Mouse (Mus musculus) liver, embryonic 11.5 days (tissue): ENCODE results near the gene Rnf4. TPM values are rescaled to one million over a fixed set of nuclear protein-coding genes. Genes with fewer than 3 reads are reported as not detected.

Experiments used
- ATAC-seq: fragments of 200-750 bp; cut with Nextera tagmentation; replicated peaks from 2 replicates; pipeline ENCODE4 v1.8.0; 2017; ENCODE audit warnings: moderate number of reproducible peaks, mild to moderate bottlenecking, moderate TSS enrichment, moderate library complexity; ENCODE audit not compliant: low FRiP score
- DNase-seq: peaks from one replicate; pipeline ENCODE4 v3.0.0-alpha.2; 2017; ENCODE audit warnings: low spot score
- H3K27ac ChIP-seq: fragments of 300-500 bp; sonication (generic); 2 replicates; pipeline ENCODE4 v1.5.1; 2014; ENCODE audit warnings: mild to moderate bottlenecking, low read depth, low read length, control low read depth
- H3K27me3 ChIP-seq: fragments of 300-500 bp; sonication (generic); replicated peaks from 2 replicates; pipeline ENCODE4 v1.6.1; 2014; ENCODE audit warnings: low read length, mixed read lengths; ENCODE audit not compliant: control insufficient read depth, insufficient read depth
- H3K36me3 ChIP-seq: fragments of 300-500 bp; sonication (generic); 2 replicates; pipeline ENCODE4 v1.6.1; 2014; ENCODE audit warnings: mild to moderate bottlenecking, low read length, moderate library complexity, mixed read lengths; ENCODE audit not compliant: control insufficient read depth, insufficient read depth
- H3K4me1 ChIP-seq: fragments of 300-500 bp; sonication (generic); replicated peaks from 2 replicates; pipeline ENCODE4 v1.6.1; 2014; ENCODE audit warnings: low read length, mixed read lengths; ENCODE audit not compliant: control insufficient read depth, insufficient read depth
- H3K4me2 ChIP-seq: fragments of 300-500 bp; sonication (generic); 2 replicates; pipeline ENCODE4 v1.6.1; 2014; ENCODE audit warnings: mild to moderate bottlenecking, control low read depth, moderate library complexity
- H3K4me3 ChIP-seq: fragments of 300-500 bp; sonication (generic); 2 replicates; pipeline ENCODE4 v1.5.1; 2014; ENCODE audit warnings: low read depth, low read length, control low read depth
- H3K9ac ChIP-seq: fragments of 300-500 bp; sonication (generic); 2 replicates; pipeline ENCODE4 v1.6.1; 2014; ENCODE audit warnings: low read depth, low read length, control low read depth
- H3K9me3 ChIP-seq: fragments of 300-500 bp; sonication (generic); 2 replicates; pipeline ENCODE4 v1.6.1; 2016; ENCODE audit warnings: low read length, inconsistent platforms, mixed read lengths; ENCODE audit not compliant: control insufficient read depth
- WGBS: fragments of 180-500 bp; shearing (Covaris S2); extraction: QIAGEN DNeasy Blood & Tissue Kit; methylation state at CpG from one replicate; pipeline ENCODE4 v1.1.7; 2014; 5-methylcytosine and 5-hydroxymethylcytosine counted together
- polyA plus RNA-seq: library from polyadenylated mRNA; unstranded; fragments of >200 nt; fragmentation: Nextera tagmentation; extraction: Ambion mirVana; gene quantifications from 2 replicates; pipeline ENCODE4 v1.2.1, GENCODE M21; 2014

Rnf4 gene
- polyA plus RNA-seq, 1 experiment from 2014 or later = 151 TPM

GRCm38 (mm10) chr5:34326875-34327576, 9.1 kb upstream of the Rnf4 start:
- Histone ChIP-seq H3K4me2 (peak overlapping the region; percentile 51), H3K9me3 (peaks cover 3% of the 10 kb centered on the region; the same call in 1 of the 2 replicates), H3K4me3 (peak overlapping the region; percentile 30; the same call in 1 of the 2 replicates), H3K9ac (peak overlapping the region; percentile 17), H3K27ac (no peak overlapping the region), H3K4me1 (no peaks in the 10 kb centered on the region), H3K27me3 (no peaks in the 10 kb centered on the region; the same call in 1 of the 2 replicates), H3K36me3 (no peaks in the 10 kb centered on the region)
- DNase-seq (peak; percentile 53), ATAC-seq (peak; percentile 57; the same call in 1 of the 2 replicates)
- WGBS = 22% methylated on average over 31 of the region's 31 CpGs

GRCm38 (mm10) chr5:34330136-34330535, 6.0 kb upstream of the Rnf4 start:
- Histone ChIP-seq H3K27ac (no peak overlapping the region), H3K4me2 (no peak overlapping the region), H3K9me3 (peaks cover 3% of the 10 kb centered on the region; the same call in 1 of the 2 replicates), H3K4me1 (no peaks in the 10 kb centered on the region), H3K27me3 (no peaks in the 10 kb centered on the region; the same call in 1 of the 2 replicates), H3K4me3 (no peak overlapping the region), H3K36me3 (no peaks in the 10 kb centered on the region), H3K9ac (no peak overlapping the region)
- 77% methylated on average over 2 of the region's 2 CpGs for WGBS
- no peak for ATAC-seq
- DNase-seq = no peak

GRCm38 (mm10) chr5:34334081-34334480, 2.0 kb upstream of the Rnf4 start:
- H3K27me3 ChIP-seq = no peaks in the 10 kb centered on the region
- no peak overlapping the region for H3K4me3 ChIP-seq
- H3K9ac ChIP-seq = no peak overlapping the region
- no peak for DNase-seq
- no peak for ATAC-seq
- H3K4me1 ChIP-seq = peaks cover 10% of the 10 kb centered on the region
- H3K36me3 ChIP-seq = no peaks in the 10 kb centered on the region
- no peak overlapping the region for H3K27ac ChIP-seq
- H3K4me2 ChIP-seq = no peak overlapping the region
- peaks cover 3% of the 10 kb centered on the region; the same call in 1 of the 2 replicates for H3K9me3 ChIP-seq
- WGBS = 91% methylated on average over 1 of the region's 1 CpGs

DNA sequence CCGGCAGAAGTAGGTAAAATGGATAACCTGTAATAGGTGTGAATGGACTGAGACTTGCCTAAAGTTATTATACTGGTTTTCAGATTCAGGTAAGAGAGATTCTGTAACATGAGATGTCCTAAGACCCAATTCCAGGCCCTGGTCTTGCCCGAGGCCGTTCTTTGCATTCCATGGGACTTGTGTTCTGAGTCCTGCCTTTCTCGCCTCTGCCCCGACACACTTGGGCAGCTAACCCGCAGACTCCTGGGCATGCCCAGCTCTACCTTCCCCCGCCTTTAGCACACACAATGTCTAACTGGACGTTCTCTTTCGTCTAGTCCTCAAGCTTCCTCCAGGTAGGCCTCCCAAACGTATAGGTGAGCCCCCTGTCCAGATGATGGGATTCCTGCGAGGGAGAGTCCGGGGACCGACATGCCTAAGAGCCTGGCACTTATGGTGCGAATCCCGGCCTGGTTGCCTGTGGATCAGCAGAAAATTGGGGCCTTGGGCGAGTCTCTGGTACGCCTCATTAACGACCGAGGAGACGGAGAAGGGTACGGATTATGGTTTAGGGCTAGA, 471 bp upstream of the Rnf4 start:
- no peaks in the 10 kb centered on the region for H3K27me3 ChIP-seq
- H3K36me3 ChIP-seq = no peaks in the 10 kb centered on the region
- peaks cover 10% of the 10 kb centered on the region for H3K4me1 ChIP-seq
- DNase-seq (no peak), ATAC-seq (peak; percentile 63)
- peak overlapping the region; percentile 90 for H3K4me2 ChIP-seq
- peak overlapping the region; percentile 87 for H3K4me3 ChIP-seq
- no peaks in the 10 kb centered on the region for H3K9me3 ChIP-seq
- peak overlapping the region; percentile 84 for H3K27ac ChIP-seq
- H3K9ac ChIP-seq = peak overlapping the region; percentile 100
- 2% methylated on average over 21 of the region's 21 CpGs for WGBS

DNA sequence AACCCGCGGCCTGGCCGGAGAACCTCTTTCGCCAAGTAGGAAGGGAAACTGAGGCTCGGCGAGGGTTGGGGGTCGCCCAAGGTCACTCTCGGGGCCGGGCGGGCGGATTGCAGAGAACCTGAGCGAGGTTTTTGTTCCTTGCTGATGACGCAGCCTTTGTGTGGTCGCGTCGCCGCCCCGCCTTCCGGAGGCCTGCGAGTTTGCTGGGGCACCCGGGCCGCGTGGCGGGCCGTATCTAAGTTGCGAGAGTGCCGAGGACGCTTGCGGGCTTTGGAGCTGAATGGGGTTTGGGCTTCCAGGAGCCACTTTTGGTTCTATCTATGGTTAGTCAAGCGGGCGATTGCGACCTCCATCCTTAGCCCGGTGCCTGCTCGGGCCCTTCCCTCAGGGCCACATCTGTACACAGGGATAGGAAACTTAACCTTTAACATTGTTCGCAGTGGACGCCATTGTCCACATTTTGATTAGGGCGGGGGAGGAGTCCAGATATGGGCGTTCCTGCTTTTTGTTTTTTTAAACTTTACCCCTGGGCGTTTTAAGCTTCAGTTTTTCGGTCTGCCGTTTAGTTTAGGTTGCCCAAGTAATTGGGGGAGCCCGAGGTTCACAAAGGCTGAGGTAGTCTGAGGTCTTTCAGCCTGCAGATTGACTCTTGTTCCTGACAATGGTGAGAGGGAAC, 824 bp downstream of the Rnf4 start:
- Histone ChIP-seq H3K4me1 (peaks cover 15% of the 10 kb centered on the region), H3K27ac (peak overlapping the region; percentile 97), H3K4me2 (peak overlapping the region; percentile 90), H3K9me3 (no peaks in the 10 kb centered on the region), H3K27me3 (no peaks in the 10 kb centered on the region), H3K36me3 (no peaks in the 10 kb centered on the region), H3K9ac (peak overlapping the region; percentile 100), H3K4me3 (peak overlapping the region; percentile 87)
- peak; percentile 79 for DNase-seq
- ATAC-seq = peak; percentile 58
- under 1% methylated on average over 42 of the region's 42 CpGs for WGBS

DNA sequence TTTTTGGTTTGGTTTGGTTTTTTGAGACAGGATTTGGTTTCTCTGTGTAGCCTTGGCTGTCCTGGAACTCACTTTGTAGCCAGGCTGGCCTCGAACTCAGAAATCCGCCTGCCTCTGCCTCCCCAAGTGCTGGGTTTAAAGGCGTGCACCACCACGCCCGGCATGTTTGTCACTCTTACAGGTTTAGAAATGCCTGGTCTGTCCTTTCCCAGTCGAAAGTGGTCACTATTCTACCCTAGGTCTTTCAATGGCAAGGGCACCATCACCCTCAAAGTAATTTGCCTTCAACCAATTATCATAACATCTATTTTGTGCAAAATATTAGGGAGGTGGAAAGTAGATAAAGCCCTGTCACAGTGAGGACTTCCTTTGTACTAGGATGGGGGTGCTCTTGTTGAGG, 4.2 kb downstream of the Rnf4 start:
- H3K9me3 ChIP-seq = no peaks in the 10 kb centered on the region
- H3K4me3 ChIP-seq = no peak overlapping the region
- no peak for DNase-seq
- H3K4me2 ChIP-seq = no peak overlapping the region
- H3K9ac ChIP-seq = no peak overlapping the region
- ATAC-seq = no peak
- H3K4me1 ChIP-seq = peaks cover 15% of the 10 kb centered on the region
- H3K36me3 ChIP-seq = peaks cover 17% of the 10 kb centered on the region
- WGBS = 80% methylated on average over 6 of the region's 6 CpGs
- no peaks in the 10 kb centered on the region for H3K27me3 ChIP-seq
- H3K27ac ChIP-seq = no peak overlapping the region

DNA sequence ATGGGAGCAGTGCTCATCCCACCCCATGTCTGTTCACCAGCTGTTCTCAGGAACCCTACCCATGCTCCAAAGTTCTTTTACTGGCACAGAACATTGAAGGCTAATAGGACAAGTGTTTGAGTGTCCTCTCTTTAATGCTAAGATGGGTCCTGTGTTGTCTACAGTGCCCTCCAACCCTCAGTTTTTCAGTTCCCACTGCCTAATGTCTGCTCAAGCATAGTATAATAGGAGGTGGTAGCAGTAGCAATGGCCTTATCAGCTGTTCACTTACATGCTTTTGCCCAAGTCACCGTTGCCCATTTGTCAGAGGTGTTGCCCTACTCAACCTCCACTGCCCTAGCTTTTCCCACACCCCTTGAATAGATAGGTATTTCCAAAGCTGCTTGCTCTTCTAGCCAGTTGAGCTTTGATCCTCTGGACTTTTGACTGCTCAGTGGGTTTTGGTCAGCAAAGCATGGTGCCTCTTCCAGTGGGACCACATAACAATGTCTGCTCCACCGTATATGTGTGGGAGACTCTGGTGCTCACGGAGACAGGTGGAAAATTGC, 16.1 kb downstream of the Rnf4 start:
- ATAC-seq (no peak), DNase-seq (no peak)
- H3K36me3 ChIP-seq = peaks cover 59% of the 10 kb centered on the region
- no peak overlapping the region for H3K4me2 ChIP-seq
- no peaks in the 10 kb centered on the region for H3K27me3 ChIP-seq
- no peak overlapping the region for H3K9ac ChIP-seq
- 97% methylated on average over 3 of the region's 3 CpGs for WGBS
- no peaks in the 10 kb centered on the region for H3K9me3 ChIP-seq
- no peak overlapping the region for H3K4me3 ChIP-seq
- no peaks in the 10 kb centered on the region for H3K4me1 ChIP-seq
- H3K27ac ChIP-seq = no peak overlapping the region

DNA sequence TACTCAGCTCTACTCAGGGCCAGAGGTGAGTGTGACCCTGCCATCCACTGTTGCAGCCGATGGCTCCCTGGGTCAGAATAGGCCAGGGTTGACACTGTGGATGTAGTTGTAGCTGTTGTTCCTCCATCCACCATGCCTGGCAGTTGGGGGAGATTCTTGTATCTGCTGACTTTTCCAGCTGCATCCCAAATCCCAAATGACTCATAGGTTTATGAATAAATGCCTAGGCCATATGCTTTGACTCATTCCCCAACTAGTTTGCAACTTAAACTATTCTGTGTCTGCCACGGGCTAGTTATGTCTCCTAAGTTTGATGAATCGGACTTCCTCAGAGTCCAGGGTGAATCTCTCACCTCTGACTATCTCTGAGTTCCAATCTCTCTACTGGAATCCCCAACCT, 24.2 kb downstream of the Rnf4 start:
- no peaks in the 10 kb centered on the region for H3K4me1 ChIP-seq
- H3K9me3 ChIP-seq = no peaks in the 10 kb centered on the region
- no peak overlapping the region for H3K27ac ChIP-seq
- 91% methylated on average over 3 of the region's 3 CpGs for WGBS
- ATAC-seq (no peak), DNase-seq (no peak)
- H3K9ac ChIP-seq = no peak overlapping the region
- H3K4me2 ChIP-seq = no peak overlapping the region
- H3K27me3 ChIP-seq = no peaks in the 10 kb centered on the region
- peaks cover 18% of the 10 kb centered on the region; the same call in 1 of the 2 replicates for H3K36me3 ChIP-seq
- H3K4me3 ChIP-seq = no peak overlapping the region
